Mouse (Mus musculus): Measurements from ENCODE around the gene Sh2d5. TPM values are rescaled to one million over a fixed set of nuclear protein-coding genes. Genes with fewer than 3 reads are reported as not detected.
A peak's percentile ranks its signal among the peaks of the same experiment; 100 is the strongest.

The Sh2d5 gene
- polyA plus RNA-seq, 1 experiment from 2014 or later: 20.3 TPM

DNA sequence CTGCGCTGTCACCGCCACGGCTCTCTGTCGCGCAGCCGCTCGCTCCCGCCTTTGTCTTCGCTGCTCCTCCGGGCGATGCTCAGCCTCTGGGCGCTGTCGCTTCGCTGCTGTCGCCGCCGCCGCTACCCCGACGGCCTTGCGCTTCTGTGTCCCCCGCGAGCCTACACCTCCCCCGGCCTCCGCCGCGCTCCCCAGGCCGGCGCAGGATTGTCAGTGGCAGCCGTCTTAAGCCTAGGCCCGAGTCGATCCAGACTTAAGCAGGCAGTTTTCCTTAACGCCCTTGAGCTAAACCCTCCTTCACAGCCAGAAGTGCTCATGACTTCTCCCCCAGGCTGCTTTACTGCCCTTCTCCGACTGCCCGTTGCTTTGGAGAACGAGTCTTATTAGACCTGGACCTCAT, 32.8 kb upstream of the Sh2d5 start:
- no peaks in the 10 kb centered on the region for H3K9me3 ChIP-seq (replicated peaks; ENCODE audit: control insufficient read depth, low read length, poor library complexity, severe bottlenecking)
- peak overlapping the region; percentile 100 for H3K27ac ChIP-seq (ENCODE audit: low read length)
- peak overlapping the region; percentile 80 for H3K4me2 ChIP-seq (ENCODE audit: low read length)
- peaks cover 31% of the 10 kb centered on the region for H3K4me1 ChIP-seq (ENCODE audit: control insufficient read depth, insufficient read depth, low read length)
- H3K27me3 ChIP-seq (ENCODE audit: control insufficient read depth, insufficient read depth, low read depth, low read length): no peaks in the 10 kb centered on the region
- ATAC-seq: peak; percentile 33
- 1% methylated on average over 34 of the region's 36 CpGs for WGBS
- peak overlapping the region; percentile 97 for H3K9ac ChIP-seq (ENCODE audit: low read depth, low read length)
- H3K4me3 ChIP-seq (ENCODE audit: low read depth, low read length): peak overlapping the region; percentile 68
- no peaks in the 10 kb centered on the region for H3K36me3 ChIP-seq (ENCODE audit: control insufficient read depth, insufficient read depth, low read length)

DNA sequence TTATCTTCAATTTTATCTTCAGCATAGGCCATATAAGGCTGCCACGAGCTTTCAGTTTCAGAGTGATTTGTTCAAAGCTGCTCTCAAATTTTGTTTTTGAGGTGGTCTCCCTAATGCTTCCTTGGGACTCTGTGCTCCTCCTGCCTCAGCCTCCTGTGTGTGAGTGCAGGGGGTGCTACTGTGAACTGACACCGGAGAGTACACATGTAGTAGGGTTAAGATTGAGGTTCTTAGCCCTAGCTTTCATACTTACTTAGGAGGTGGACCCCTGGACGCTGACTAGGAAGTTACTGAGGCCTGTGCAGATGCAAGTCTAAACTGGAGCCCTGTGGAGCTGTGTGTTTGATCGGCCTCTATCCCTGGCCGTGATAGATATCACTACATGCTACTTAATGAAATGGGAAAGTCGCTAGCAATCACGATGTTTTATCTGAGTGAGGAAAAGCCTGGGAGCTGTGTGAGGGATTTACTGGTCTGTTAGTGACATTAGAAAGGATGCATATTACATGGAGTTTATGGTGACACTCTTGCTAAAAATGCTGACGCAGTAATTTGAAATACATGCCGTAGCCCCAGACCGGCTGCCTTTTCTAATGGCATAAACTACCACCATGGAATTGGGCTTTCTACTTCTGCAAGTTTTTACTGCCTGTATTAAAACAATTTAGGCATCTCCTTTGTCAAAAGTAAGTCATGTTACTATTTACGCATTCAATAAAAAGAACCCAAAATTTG, 32.1 kb upstream of the Sh2d5 start:
- H3K27me3 ChIP-seq (ENCODE audit: control insufficient read depth, insufficient read depth, low read depth, low read length): no peaks in the 10 kb centered on the region
- 80% methylated on average over 11 of the region's 11 CpGs for WGBS
- H3K27ac ChIP-seq (ENCODE audit: low read length): peak overlapping the region; percentile 100

GRCm38 (mm10) chr4:138219331-138219730, 30.9 kb upstream of the Sh2d5 start:
- Histone ChIP-seq H3K27ac (ENCODE audit: low read length) (no peak overlapping the region), H3K9ac (ENCODE audit: low read depth, low read length) (no peak overlapping the region), H3K9me3 (replicated peaks; ENCODE audit: control insufficient read depth, low read length, poor library complexity, severe bottlenecking) (no peaks in the 10 kb centered on the region), H3K4me3 (ENCODE audit: low read depth, low read length) (no peak overlapping the region), H3K4me1 (ENCODE audit: control insufficient read depth, insufficient read depth, low read length) (peaks cover 31% of the 10 kb centered on the region), H3K36me3 (ENCODE audit: control insufficient read depth, insufficient read depth, low read length) (peaks cover 12% of the 10 kb centered on the region), H3K4me2 (ENCODE audit: low read length) (no peak overlapping the region), H3K27me3 (ENCODE audit: control insufficient read depth, insufficient read depth, low read depth, low read length) (no peaks in the 10 kb centered on the region)
- ATAC-seq: no peak
- 83% methylated on average over 5 of the region's 5 CpGs for WGBS

More for the DNA sequence above, 32.1 kb upstream of the Sh2d5 start:
- peak overlapping the region; percentile 97 for H3K9ac ChIP-seq (ENCODE audit: low read depth, low read length)
- no peaks in the 10 kb centered on the region for H3K9me3 ChIP-seq (replicated peaks; ENCODE audit: control insufficient read depth, low read length, poor library complexity, severe bottlenecking)
- peak overlapping the region; percentile 80 for H3K4me2 ChIP-seq (ENCODE audit: low read length)
- ATAC-seq: no peak
- peak overlapping the region; percentile 68 for H3K4me3 ChIP-seq (ENCODE audit: low read depth, low read length)
- peaks cover 2% of the 10 kb centered on the region; the same call in 1 of the 2 replicates for H3K36me3 ChIP-seq (ENCODE audit: control insufficient read depth, insufficient read depth, low read length)
- peaks cover 31% of the 10 kb centered on the region for H3K4me1 ChIP-seq (ENCODE audit: control insufficient read depth, insufficient read depth, low read length)

DNA sequence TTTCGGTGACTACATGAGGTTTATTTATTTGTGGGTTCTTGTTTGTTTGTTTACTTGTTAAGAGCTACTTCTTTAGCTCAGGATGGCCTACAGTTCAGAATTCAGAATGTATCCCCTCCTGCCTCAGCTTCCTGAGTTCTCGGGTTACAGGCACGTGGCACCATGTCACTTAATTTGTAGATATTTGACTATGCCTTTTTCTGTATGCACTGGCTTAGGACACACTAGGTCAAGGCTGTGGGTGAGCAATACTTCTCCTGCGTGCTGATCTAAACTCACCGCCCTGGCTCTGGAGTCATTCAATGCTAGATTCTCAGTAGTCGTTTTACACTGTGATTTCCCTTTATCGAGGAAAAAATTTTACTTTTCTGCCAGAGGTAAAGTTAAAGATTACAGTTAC, 29.4 kb upstream of the Sh2d5 start:
- H3K4me3 ChIP-seq (ENCODE audit: low read depth, low read length): no peak overlapping the region
- ATAC-seq: no peak
- 83% methylated on average over 7 of the region's 7 CpGs for WGBS

DNA sequence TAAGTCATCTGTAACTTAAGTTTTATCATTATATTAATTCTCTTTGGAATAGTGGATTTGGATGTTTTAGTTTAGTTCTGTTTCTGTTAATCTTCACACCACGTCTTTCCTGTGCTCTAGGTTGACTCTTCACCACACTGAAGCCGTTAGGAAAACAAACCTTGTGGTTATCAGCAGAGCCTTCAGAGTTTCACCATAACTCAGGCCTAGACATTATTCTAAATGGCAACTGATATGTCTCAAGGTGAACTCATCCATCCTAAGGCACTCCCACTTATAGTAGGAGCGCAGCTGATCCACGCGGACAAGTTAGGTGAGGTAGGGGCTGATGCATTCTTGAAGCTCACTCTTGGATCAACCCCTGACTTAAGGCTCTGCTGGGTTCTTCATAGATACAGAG, 28.8 kb upstream of the Sh2d5 start:
- H3K4me2 ChIP-seq (ENCODE audit: low read length): no peak overlapping the region
- peaks cover 19% of the 10 kb centered on the region for H3K36me3 ChIP-seq (ENCODE audit: control insufficient read depth, insufficient read depth, low read length)
- no peak overlapping the region for H3K27ac ChIP-seq (ENCODE audit: low read length)
- H3K4me3 ChIP-seq (ENCODE audit: low read depth, low read length): no peak overlapping the region
- no peaks in the 10 kb centered on the region for H3K9me3 ChIP-seq (replicated peaks; ENCODE audit: control insufficient read depth, low read length, poor library complexity, severe bottlenecking)
- H3K9ac ChIP-seq (ENCODE audit: low read depth, low read length): no peak overlapping the region
- ATAC-seq: no peak
- WGBS: 91% methylated on average over 5 of the region's 5 CpGs
- no peaks in the 10 kb centered on the region for H3K27me3 ChIP-seq (ENCODE audit: control insufficient read depth, insufficient read depth, low read depth, low read length)
- H3K4me1 ChIP-seq (ENCODE audit: control insufficient read depth, insufficient read depth, low read length): peaks cover 24% of the 10 kb centered on the region

More for the DNA sequence above, 29.4 kb upstream of the Sh2d5 start:
- Histone ChIP-seq H3K9me3 (replicated peaks; ENCODE audit: control insufficient read depth, low read length, poor library complexity, severe bottlenecking) (no peaks in the 10 kb centered on the region), H3K27me3 (ENCODE audit: control insufficient read depth, insufficient read depth, low read depth, low read length) (no peaks in the 10 kb centered on the region), H3K9ac (ENCODE audit: low read depth, low read length) (no peak overlapping the region), H3K27ac (ENCODE audit: low read length) (no peak overlapping the region), H3K4me1 (ENCODE audit: control insufficient read depth, insufficient read depth, low read length) (peaks cover 27% of the 10 kb centered on the region), H3K4me2 (ENCODE audit: low read length) (no peak overlapping the region), H3K36me3 (ENCODE audit: control insufficient read depth, insufficient read depth, low read length) (peaks cover 13% of the 10 kb centered on the region)

DNA sequence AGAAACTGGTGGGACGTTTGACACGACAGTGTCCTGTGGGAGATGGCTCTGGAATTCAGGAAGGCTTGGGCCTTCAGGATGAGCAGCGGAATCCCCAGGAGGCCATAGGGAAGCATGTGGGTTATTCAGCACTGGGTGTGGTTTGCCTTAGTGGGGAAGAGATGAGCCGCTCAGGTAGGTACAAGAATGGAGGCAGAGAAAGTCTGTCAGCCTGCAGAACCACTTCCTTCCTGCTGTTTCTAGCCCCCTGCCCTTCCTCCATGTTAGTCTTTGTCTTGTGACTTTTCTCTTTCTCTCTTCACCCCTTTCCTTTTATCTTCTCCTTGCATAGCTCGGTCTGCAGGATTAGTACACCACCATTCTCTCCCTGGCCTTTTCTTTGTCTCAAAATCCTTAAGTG, 27.8 kb upstream of the Sh2d5 start:
- Histone ChIP-seq H3K27me3 (ENCODE audit: control insufficient read depth, insufficient read depth, low read depth, low read length) (no peaks in the 10 kb centered on the region), H3K9me3 (replicated peaks; ENCODE audit: control insufficient read depth, low read length, poor library complexity, severe bottlenecking) (no peaks in the 10 kb centered on the region), H3K4me1 (ENCODE audit: control insufficient read depth, insufficient read depth, low read length) (peaks cover 24% of the 10 kb centered on the region), H3K27ac (ENCODE audit: low read length) (no peak overlapping the region), H3K4me3 (ENCODE audit: low read depth, low read length) (no peak overlapping the region), H3K4me2 (ENCODE audit: low read length) (no peak overlapping the region), H3K9ac (ENCODE audit: low read depth, low read length) (no peak overlapping the region), H3K36me3 (ENCODE audit: control insufficient read depth, insufficient read depth, low read length) (peaks cover 20% of the 10 kb centered on the region)
- 91% methylated on average over 5 of the region's 5 CpGs for WGBS
- no peak for ATAC-seq

DNA sequence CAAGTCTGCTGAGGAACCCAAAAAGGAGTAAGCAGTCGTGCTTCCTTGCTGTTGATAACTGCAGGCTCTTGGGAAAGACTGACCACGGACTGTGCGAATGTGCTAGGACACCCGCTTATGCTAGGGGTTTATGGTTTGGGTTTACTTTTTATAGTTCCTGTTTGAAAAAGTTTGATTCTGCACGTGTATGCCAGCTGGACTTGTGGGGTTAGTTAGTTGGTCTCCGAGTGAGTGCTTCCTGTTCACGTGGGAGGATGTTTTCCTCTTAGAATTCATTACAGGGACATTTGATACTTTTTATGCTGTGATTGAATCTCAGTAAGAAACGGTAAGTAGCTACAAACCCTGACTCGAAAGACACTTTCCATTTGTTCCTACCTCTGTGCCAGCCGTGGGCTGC, 26.6 kb upstream of the Sh2d5 start:
- Histone ChIP-seq H3K4me1 (ENCODE audit: control insufficient read depth, insufficient read depth, low read length) (peaks cover 14% of the 10 kb centered on the region), H3K36me3 (ENCODE audit: control insufficient read depth, insufficient read depth, low read length) (peaks cover 30% of the 10 kb centered on the region), H3K9ac (ENCODE audit: low read depth, low read length) (no peak overlapping the region), H3K9me3 (replicated peaks; ENCODE audit: control insufficient read depth, low read length, poor library complexity, severe bottlenecking) (no peaks in the 10 kb centered on the region), H3K27me3 (ENCODE audit: control insufficient read depth, insufficient read depth, low read depth, low read length) (no peaks in the 10 kb centered on the region), H3K4me2 (ENCODE audit: low read length) (no peak overlapping the region), H3K4me3 (ENCODE audit: low read depth, low read length) (no peak overlapping the region), H3K27ac (ENCODE audit: low read length) (no peak overlapping the region)
- 90% methylated on average over 10 of the region's 10 CpGs for WGBS
- ATAC-seq: no peak

GRCm38 (mm10) chr4:138246756-138247665, 3.2 kb upstream of the Sh2d5 start:
- Histone ChIP-seq H3K4me1 (ENCODE audit: control insufficient read depth, insufficient read depth, low read length) (peaks cover 14% of the 10 kb centered on the region), H3K27me3 (ENCODE audit: control insufficient read depth, insufficient read depth, low read depth, low read length) (no peaks in the 10 kb centered on the region), H3K4me2 (ENCODE audit: low read length) (no peak overlapping the region), H3K9me3 (replicated peaks; ENCODE audit: control insufficient read depth, low read length, poor library complexity, severe bottlenecking) (no peaks in the 10 kb centered on the region), H3K4me3 (ENCODE audit: low read depth, low read length) (no peak overlapping the region), H3K36me3 (ENCODE audit: control insufficient read depth, insufficient read depth, low read length) (peaks cover 11% of the 10 kb centered on the region), H3K9ac (ENCODE audit: low read depth, low read length) (no peak overlapping the region), H3K27ac (ENCODE audit: low read length) (no peak overlapping the region)
- ATAC-seq: no peak
- 67% methylated on average over 27 of the region's 27 CpGs for WGBS

- H3K27me3 ChIP-seq (ENCODE audit: control insufficient read depth, insufficient read depth, low read depth, low read length): no peaks in the 10 kb centered on the region
- H3K9me3 ChIP-seq (replicated peaks; ENCODE audit: control insufficient read depth, low read length, poor library complexity, severe bottlenecking): no peaks in the 10 kb centered on the region
- no peak overlapping the region for H3K27ac ChIP-seq (ENCODE audit: low read length)
- H3K4me3 ChIP-seq (ENCODE audit: low read depth, low read length): peak overlapping the region; percentile 66
- peak overlapping the region; percentile 82 for H3K9ac ChIP-seq (ENCODE audit: low read depth, low read length)
- WGBS: under 1% methylated on average over 14 of the region's 14 CpGs
- H3K4me2 ChIP-seq (ENCODE audit: low read length): peak overlapping the region; percentile 83
- no peak for ATAC-seq
- peaks cover 6% of the 10 kb centered on the region; the same call in 1 of the 2 replicates for H3K36me3 ChIP-seq (ENCODE audit: control insufficient read depth, insufficient read depth, low read length)
- H3K4me1 ChIP-seq (ENCODE audit: control insufficient read depth, insufficient read depth, low read length): peaks cover 24% of the 10 kb centered on the region
Observed at GRCm38 (mm10) chr4:138251819-138252218, 1.6 kb downstream of the Sh2d5 start.

All from midbrain, embryonic 16.5 days (tissue).